Mouse (Mus musculus) forebrain, embryonic 16.5 days (tissue): ENCODE measurements around the gene Dnajb12. TPM values are rescaled to one million over a fixed set of nuclear protein-coding genes. Genes with fewer than 3 reads are reported as not detected.
A peak's percentile ranks its signal among the peaks of the same experiment; 100 is the strongest.

Experiments
- ATAC-seq: fragments of 200-750 bp; cut with Nextera tagmentation; 2 replicates; pipeline ENCODE4 v1.8.0; 2017; ENCODE audit warnings: mild to moderate bottlenecking, moderate library complexity
- H3K27ac ChIP-seq: fragments of 300-500 bp; sonication (generic); 2 replicates; pipeline ENCODE4 v1.5.1; 2014; ENCODE audit warnings: low read length, control low read depth
- H3K27me3 ChIP-seq: fragments of 300-500 bp; sonication (generic); replicated peaks from 2 replicates; pipeline ENCODE4 v1.6.1; 2014; ENCODE audit warnings: low read length; ENCODE audit not compliant: control insufficient read depth, insufficient read depth
- H3K36me3 ChIP-seq: fragments of 300-500 bp; sonication (generic); 2 replicates; pipeline ENCODE4 v1.6.1; 2014; ENCODE audit not compliant: control insufficient read depth, insufficient read depth
- H3K4me1 ChIP-seq: fragments of 300-500 bp; sonication (generic); replicated peaks from 2 replicates; pipeline ENCODE4 v1.6.1; 2014; ENCODE audit warnings: low read length; ENCODE audit not compliant: control insufficient read depth, insufficient read depth
- H3K4me2 ChIP-seq: fragments of 300-500 bp; sonication (generic); 2 replicates; pipeline ENCODE4 v1.6.1; 2014; ENCODE audit warnings: mild to moderate bottlenecking, low read length, control low read depth
- H3K4me3 ChIP-seq: fragments of 300-500 bp; sonication (generic); replicated peaks from 2 replicates; pipeline ENCODE4 v1.5.1; 2014; ENCODE audit warnings: mild to moderate bottlenecking, low read length, control low read depth
- H3K9ac ChIP-seq: fragments of 300-500 bp; sonication (generic); replicated peaks from 2 replicates; pipeline ENCODE4 v1.6.1; 2014; ENCODE audit warnings: low read depth, low read length, control low read depth
- H3K9me3 ChIP-seq: fragments of 300-500 bp; sonication (generic); 2 replicates; pipeline ENCODE4 v1.6.1; 2016; ENCODE audit warnings: low read length; ENCODE audit not compliant: control insufficient read depth
- WGBS: fragments of 180-500 bp; shearing (Covaris S2); extraction: QIAGEN DNeasy Blood & Tissue Kit; methylation state at CpG from one replicate; pipeline ENCODE4 v1.1.7; 2014; 5-methylcytosine and 5-hydroxymethylcytosine counted together
- polyA plus RNA-seq: library from polyadenylated mRNA; unstranded; fragments of >200 nt; fragmentation: Nextera tagmentation; extraction: Ambion mirVana; gene quantifications from 2 replicates; pipeline ENCODE4 v1.2.1, GENCODE M21; 2015

Gene Dnajb12
- polyA plus RNA-seq, 1 experiment from 2014 or later: 18.5 TPM

DNA sequence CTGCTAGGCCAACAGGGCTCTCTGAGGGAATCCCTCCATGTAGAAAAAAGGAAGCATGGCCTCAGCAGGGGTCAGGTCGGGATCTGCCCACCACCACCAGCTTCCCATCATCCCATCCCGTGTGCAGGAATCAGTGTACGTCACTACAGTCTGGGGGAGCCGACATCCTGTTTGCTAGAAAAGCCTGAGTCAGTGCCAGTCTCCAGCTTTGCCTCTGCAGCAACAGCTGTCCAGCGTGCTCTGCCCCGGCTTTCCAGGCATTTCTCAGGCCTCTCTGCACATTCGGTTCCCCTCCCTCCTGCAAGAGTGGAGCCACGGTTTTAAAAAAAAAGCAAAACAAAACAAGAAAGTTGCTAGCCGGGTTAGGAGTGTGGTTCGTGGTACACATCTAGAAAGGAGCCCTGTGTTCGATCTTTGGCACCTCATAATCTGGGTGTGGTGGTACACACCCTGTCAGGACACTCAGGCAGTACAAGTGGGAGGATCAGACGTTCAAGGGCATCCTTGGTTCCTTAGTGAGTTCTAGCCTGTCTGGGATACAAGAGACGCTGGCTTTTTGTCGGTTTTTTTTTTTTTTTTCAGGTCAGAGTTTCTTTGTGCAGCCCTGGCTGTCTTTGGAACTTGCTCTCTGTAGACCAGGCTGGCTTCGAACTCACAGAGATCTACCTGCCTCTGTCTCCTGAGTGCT, 40.3 kb downstream of the Dnajb12 start:
- no peak overlapping the region for H3K4me2 ChIP-seq
- H3K36me3 ChIP-seq: no peaks in the 10 kb centered on the region
- no peak overlapping the region for H3K4me3 ChIP-seq
- peaks cover 30% of the 10 kb centered on the region for H3K4me1 ChIP-seq
- 52% methylated on average over 15 of the region's 15 CpGs for WGBS
- H3K9ac ChIP-seq: no peak overlapping the region
- ATAC-seq: no peak
- H3K27me3 ChIP-seq: no peaks in the 10 kb centered on the region
- 0 out of 2 replicates have a peak overlapping the region, but pooled peaks have one; percentile 18 for H3K27ac ChIP-seq
- H3K9me3 ChIP-seq: no peaks in the 10 kb centered on the region

DNA sequence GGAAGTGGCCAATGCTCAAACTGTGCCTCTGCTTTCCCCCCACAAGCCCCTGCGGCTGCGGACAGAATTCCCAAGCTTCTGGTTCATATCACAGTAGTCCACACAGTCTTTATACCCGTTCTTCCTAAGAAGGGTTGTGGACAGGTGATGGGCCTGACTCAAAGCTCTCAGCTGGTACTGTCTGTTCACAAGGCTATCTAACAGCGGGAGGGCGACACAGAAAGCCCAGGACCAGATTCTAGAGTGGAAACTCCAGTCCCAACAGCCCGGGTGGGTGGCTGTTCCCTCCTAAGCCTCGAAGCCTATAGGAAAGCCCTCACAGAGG, 41.1 kb downstream of the Dnajb12 start:
- no peaks in the 10 kb centered on the region for H3K9me3 ChIP-seq
- ATAC-seq: peak; percentile 6
- H3K27me3 ChIP-seq: no peaks in the 10 kb centered on the region
- peak overlapping the region; percentile 65 for H3K27ac ChIP-seq
- H3K36me3 ChIP-seq: no peaks in the 10 kb centered on the region
- peak overlapping the region; percentile 65 for H3K9ac ChIP-seq
- H3K4me3 ChIP-seq: peak overlapping the region; percentile 44
- 25% methylated on average over 7 of the region's 7 CpGs for WGBS
- peaks cover 30% of the 10 kb centered on the region for H3K4me1 ChIP-seq
- peak overlapping the region; percentile 82 for H3K4me2 ChIP-seq

DNA sequence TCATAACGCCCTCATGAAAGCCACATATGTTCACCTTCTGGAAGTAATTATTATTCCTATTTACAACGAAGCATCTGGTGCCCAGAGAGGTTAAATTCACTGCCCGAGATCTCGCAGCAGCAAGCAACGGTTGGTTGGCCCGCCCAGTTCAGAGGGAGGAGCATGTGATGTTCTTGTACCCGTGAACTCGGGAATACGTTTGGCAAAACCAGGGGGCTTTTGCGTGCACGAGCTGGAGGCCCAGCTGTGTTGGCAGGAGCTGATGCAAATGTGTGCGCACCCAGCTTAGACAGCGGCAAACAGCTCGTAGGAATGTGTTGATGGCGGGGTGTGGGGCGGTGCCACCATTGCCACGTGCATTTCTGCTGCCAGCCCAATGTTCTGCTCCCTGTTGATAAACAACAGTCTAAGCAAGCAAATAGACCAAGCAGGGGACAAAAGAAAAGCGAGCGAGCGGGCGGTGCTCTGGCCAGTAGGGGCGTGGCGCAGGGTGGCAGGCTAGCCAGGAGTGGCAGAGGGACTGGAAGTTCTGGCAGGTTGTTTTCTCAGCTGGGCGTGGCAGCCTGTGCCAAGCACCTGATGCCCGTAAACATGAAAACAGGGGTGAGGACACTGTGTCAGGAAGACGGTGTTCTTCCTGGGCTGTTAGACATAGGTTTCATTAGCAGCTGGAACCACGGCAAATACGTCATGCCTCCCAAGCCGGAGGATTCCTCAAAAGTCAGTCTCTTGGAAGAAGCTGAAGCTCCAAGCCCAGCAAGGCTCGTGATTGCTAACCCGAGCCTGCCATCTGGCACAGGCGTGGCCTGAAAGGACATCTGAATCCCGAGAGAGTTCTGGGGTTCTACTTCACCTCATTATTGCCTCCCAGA, 41.7 kb downstream of the Dnajb12 start:
- Histone ChIP-seq H3K27me3 (no peaks in the 10 kb centered on the region), H3K4me2 (peak overlapping the region; percentile 82), H3K36me3 (no peaks in the 10 kb centered on the region), H3K9me3 (no peaks in the 10 kb centered on the region), H3K9ac (peak overlapping the region; percentile 65), H3K4me1 (peaks cover 27% of the 10 kb centered on the region), H3K4me3 (peak overlapping the region; percentile 44), H3K27ac (peak overlapping the region; percentile 65)
- WGBS: 3% methylated on average over 33 of the region's 33 CpGs
- peak; percentile 84 for ATAC-seq

DNA sequence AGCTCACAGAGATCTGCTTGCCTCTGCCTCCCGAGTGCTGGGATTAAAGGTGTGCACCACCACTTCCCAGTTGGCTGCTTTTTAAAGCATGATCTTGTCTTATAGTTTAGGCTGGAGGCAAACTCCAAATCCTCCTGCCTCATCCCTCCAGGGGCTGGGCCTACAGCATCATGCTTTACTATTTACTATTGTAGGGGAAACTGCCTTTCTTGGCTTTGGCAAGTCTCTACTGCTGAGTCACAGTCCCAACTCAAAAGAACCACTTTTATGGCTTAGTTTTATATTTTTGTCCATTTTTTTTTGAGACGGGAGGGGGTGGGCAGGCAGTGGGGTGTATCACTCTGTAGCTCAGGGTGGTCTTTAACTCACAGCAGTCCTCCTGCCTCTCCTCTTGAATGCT, 44.1 kb downstream of the Dnajb12 start:
- WGBS: 80% methylated on average over 2 of the region's 2 CpGs
- Histone ChIP-seq H3K27me3 (no peaks in the 10 kb centered on the region), H3K4me2 (no peak overlapping the region), H3K4me1 (peaks cover 18% of the 10 kb centered on the region), H3K36me3 (no peaks in the 10 kb centered on the region), H3K27ac (no peak overlapping the region), H3K9ac (no peak overlapping the region), H3K4me3 (no peak overlapping the region), H3K9me3 (no peaks in the 10 kb centered on the region)
- ATAC-seq: no peak

DNA sequence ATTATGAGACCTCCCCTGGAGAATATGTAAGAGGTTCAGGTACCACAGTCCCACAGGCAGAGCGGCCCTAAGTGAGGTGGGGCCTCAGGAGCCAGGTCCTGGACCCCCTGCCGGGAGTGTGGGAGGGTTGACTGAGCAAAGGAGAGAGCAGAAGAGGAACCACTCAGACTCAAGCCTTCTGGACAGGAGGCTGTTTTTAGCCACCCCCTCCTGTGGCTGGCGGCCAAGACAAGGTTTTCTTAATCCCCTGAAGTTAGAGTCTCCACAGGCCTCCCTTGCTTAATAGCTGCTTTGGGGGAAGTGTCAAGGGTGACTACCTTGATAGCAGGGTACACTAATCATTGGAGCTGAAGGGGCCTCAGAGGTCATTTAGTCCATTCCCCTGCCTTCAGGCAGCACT, 44.9 kb downstream of the Dnajb12 start:
- Histone ChIP-seq H3K4me1 (peaks cover 18% of the 10 kb centered on the region), H3K36me3 (no peaks in the 10 kb centered on the region), H3K9ac (no peak overlapping the region), H3K4me2 (no peak overlapping the region), H3K4me3 (no peak overlapping the region), H3K27ac (no peak overlapping the region), H3K27me3 (no peaks in the 10 kb centered on the region), H3K9me3 (no peaks in the 10 kb centered on the region)
- WGBS: 18% methylated on average over 3 of the region's 3 CpGs
- no peak for ATAC-seq

DNA sequence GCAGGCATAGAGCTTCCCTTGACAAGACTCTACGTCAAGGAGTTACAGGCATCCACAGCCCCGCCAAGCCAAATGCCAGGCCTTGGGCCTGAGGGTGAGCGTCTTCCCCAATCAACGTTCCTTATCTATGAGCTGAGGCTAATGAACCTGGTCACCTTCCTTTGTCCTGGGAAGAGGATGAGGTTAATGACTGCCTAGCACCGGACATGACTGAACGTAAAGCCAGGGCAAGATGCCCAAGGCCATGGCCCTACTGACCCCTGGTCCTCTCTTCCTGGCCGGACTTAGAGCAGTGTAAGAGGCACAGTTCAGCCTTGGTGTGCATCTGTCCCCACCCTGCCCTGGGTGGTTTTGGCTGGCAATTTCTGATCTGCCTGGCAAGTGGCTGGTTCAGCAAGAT, 49.8 kb downstream of the Dnajb12 start:
- H3K27me3 ChIP-seq: no peaks in the 10 kb centered on the region
- 91% methylated on average over 7 of the region's 7 CpGs for WGBS

DNA sequence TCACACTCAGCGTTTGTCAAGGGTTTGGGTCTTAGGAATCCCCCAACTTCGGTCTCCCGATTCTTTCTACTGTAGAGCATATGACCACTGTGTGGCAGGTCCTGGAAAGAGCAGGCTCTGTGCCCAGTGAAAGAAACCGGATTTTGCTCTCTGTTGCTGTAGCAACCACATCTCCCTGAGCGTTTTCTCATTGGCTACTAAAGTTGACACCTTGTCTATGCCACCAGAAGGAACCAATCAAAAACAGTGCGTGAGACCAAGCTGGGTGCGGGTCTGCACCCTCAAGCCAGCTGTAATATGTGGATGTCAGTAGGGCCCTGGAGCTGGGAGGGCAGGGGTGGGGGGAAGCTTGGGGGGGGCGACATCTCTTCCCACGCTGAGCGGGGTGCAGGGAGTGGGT, 51.6 kb downstream of the Dnajb12 start:
- Histone ChIP-seq H3K4me3 (no peak overlapping the region), H3K9me3 (no peaks in the 10 kb centered on the region), H3K27ac (peak overlapping the region; percentile 41), H3K4me2 (peak overlapping the region; percentile 15), H3K9ac (no peak overlapping the region), H3K27me3 (no peaks in the 10 kb centered on the region), H3K36me3 (no peaks in the 10 kb centered on the region), H3K4me1 (peaks cover 7% of the 10 kb centered on the region)
- 33% methylated on average over 10 of the region's 10 CpGs for WGBS
- peak; percentile 94 for ATAC-seq

More for the DNA sequence above, 49.8 kb downstream of the Dnajb12 start:
- Histone ChIP-seq H3K4me1 (peaks cover 7% of the 10 kb centered on the region), H3K9me3 (no peaks in the 10 kb centered on the region), H3K36me3 (no peaks in the 10 kb centered on the region), H3K4me3 (no peak overlapping the region), H3K4me2 (no peak overlapping the region), H3K27ac (no peak overlapping the region), H3K9ac (no peak overlapping the region)
- no peak for ATAC-seq

DNA sequence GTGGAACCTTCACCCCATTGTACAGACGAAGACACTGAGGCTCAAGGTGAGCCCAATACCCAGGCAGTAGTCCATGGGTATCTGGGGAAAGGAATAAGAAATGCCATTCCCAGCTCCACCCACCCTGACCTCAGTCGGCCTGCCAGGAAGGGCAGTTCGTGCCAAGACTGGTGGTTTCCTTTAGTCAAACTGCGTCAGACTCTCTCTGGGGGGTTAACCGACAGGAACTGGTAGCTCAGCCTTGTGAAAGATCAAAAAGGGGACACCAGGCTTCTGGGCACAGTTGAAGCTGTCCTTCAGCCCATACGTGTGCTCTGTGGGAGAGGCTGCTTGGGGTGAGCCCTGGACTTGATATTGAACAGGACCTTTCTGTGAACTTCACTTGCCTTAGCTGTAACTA, 53.2 kb downstream of the Dnajb12 start:
- H3K9me3 ChIP-seq: no peaks in the 10 kb centered on the region
- H3K27me3 ChIP-seq: no peaks in the 10 kb centered on the region

DNA sequence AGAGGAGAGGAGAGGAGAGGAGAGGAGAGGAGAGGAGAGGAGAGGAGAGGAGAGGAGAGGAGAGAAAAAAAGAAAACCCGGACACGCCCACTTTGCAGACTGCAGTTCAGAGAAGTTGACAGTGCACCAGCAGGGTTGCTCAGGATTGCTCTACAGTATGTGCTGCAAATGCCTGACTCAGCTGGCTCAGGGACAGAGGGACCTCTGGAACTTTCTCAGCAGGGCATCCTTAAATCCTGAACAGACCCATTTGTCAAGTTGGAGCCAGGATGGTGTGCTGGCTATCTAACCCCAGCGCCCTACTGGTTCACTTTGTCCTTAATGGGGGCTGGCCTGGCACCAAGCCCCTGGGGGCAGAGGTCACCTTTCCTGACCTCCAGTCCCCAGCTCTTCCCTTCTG, 54.7 kb downstream of the Dnajb12 start:
- ATAC-seq: no peak
- WGBS: 36% methylated on average over 3 of the region's 3 CpGs
- peaks cover 7% of the 10 kb centered on the region for H3K4me1 ChIP-seq
- H3K27ac ChIP-seq: no peak overlapping the region
- no peak overlapping the region for H3K4me2 ChIP-seq
- no peaks in the 10 kb centered on the region for H3K27me3 ChIP-seq
- H3K9me3 ChIP-seq: no peaks in the 10 kb centered on the region
- no peaks in the 10 kb centered on the region for H3K36me3 ChIP-seq
- H3K4me3 ChIP-seq: no peak overlapping the region
- H3K9ac ChIP-seq: no peak overlapping the region

More for the DNA sequence above, 53.2 kb downstream of the Dnajb12 start:
- Histone ChIP-seq H3K4me1 (peaks cover 7% of the 10 kb centered on the region), H3K4me3 (no peak overlapping the region), H3K4me2 (no peak overlapping the region), H3K9ac (no peak overlapping the region), H3K36me3 (no peaks in the 10 kb centered on the region), H3K27ac (no peak overlapping the region)
- no peak for ATAC-seq
- 84% methylated on average over 6 of the region's 6 CpGs for WGBS
